Mouse (Mus musculus) urinary bladder, postnatal 14 days (tissue): ENCODE data around the gene Ficd.

Source experiments
- DNase-seq: peaks from one replicate; pipeline ENCODE4 v3.0.0; 2021; ENCODE audit warnings: low spot score

Gene Ficd

GRCm38 (mm10) chr5:113735345-113736112 lies at the start of gene Ficd:
Gene Ficd (plus strand): TSS chr5:113735803.
- DNase-seq = peak; percentile 94

GRCm38 (mm10) chr5:113687514-113687913 lies 48.1 kb upstream of the Ficd start:
- no peak for DNase-seq

- DNase-seq = no peak
These were observed 45.5 kb upstream of the Ficd start for GRCm38 (mm10) chr5:113690069-113690548.

- DNase-seq = no peak
These were observed 44.7 kb upstream of the Ficd start for GRCm38 (mm10) chr5:113690866-113691265.

GRCm38 (mm10) chr5:113693196-113693755 lies 42.3 kb upstream of the Ficd start:
- no peak for DNase-seq

- no peak for DNase-seq
These were observed 41.6 kb upstream of the Ficd start for GRCm38 (mm10) chr5:113694000-113694399.

GRCm38 (mm10) chr5:113694415-113694814 lies 41.2 kb upstream of the Ficd start:
- no peak for DNase-seq

- no peak for DNase-seq
These were observed 35.1 kb upstream of the Ficd start for GRCm38 (mm10) chr5:113700388-113701023.

- DNase-seq = no peak
These were observed 31.6 kb upstream of the Ficd start for GRCm38 (mm10) chr5:113703803-113704585.

GRCm38 (mm10) chr5:113712861-113713260 lies 22.7 kb upstream of the Ficd start:
- DNase-seq = no peak

- no peak for DNase-seq
These were observed 18.8 kb upstream of the Ficd start for GRCm38 (mm10) chr5:113716581-113717388.

- no peak for DNase-seq
These were observed 16.4 kb upstream of the Ficd start for GRCm38 (mm10) chr5:113719221-113719661.

GRCm38 (mm10) chr5:113722224-113723013 lies 13.2 kb upstream of the Ficd start:
- DNase-seq = no peak

GRCm38 (mm10) chr5:113723567-113724237 lies 11.9 kb upstream of the Ficd start:
- DNase-seq = no peak

GRCm38 (mm10) chr5:113724446-113724845 lies 11.2 kb upstream of the Ficd start, which contains the start of gene 1700069L16Rik:
Gene 1700069L16Rik (minus strand): TSS chr5:113724772.
- DNase-seq = peak; percentile 79

- no peak for DNase-seq
These were observed 10.2 kb upstream of the Ficd start for GRCm38 (mm10) chr5:113725417-113725816.

GRCm38 (mm10) chr5:113726618-113727017 lies 9.0 kb upstream of the Ficd start:
- no peak for DNase-seq

GRCm38 (mm10) chr5:113727238-113727637 lies 8.4 kb upstream of the Ficd start:
- DNase-seq = no peak

- no peak for DNase-seq
These were observed 7.6 kb upstream of the Ficd start for GRCm38 (mm10) chr5:113728011-113728410.

GRCm38 (mm10) chr5:113728691-113729090 lies 6.9 kb upstream of the Ficd start:
- DNase-seq = no peak
